Mouse (Mus musculus) embryo, embryonic 11.5 days (tissue): ENCODE measurements around the gene Ccdc39.

Experiments used
- DNase-seq: peaks from one replicate; pipeline ENCODE4 v3.0.0-alpha.2; 2012; ENCODE audit warnings: low read depth, low spot score

Ccdc39 gene

DNA sequence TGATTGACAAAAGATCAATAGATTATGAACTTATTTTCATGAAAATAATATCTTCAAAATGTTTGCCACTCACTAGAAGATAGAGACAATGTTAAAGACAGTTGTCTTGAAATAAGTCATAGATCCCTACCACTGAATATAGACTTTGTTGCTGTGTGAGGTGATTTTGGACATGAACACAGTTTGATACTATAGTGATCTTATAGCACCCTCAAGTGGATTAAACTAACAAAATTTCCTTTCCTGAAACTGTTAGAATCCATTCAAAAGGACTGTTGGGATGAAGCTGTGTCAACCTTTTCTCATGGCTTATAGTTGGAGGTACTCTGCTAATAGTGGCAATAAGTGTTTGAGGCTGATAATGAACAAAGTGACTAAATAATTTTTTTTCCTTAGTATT, 53.1 kb downstream of the Ccdc39 start:
- no peak for DNase-seq
